Mouse (Mus musculus): ENCODE data around the gene Ubxn4.

DNA sequence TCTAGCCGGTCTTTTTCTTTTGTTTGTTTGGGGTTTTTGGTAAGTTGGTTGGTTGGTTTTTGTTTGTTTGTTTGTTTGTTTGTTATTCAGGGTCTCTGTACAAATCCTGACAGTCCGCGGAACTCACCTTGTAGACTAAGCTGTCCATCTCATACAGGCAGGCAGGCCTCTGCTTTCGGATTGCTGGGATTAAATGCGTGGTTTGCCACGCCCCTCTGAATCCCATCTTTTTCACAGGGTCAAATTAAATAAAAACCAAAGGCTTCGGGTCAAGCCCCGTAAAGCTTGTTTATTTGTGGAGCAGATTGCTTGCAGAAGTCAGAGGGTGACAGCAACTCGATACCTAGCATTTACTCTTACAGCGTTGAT lies at the start of gene Ubxn4:
- TF ChIP-seq CTCF (IDR thresholded peaks at IDR 0.05; ENCODE audit: insufficient read depth, low read length) (no peak), POLR2A (IDR thresholded peaks at IDR 0.05; ENCODE audit: borderline replicate concordance, extremely low read depth, low read depth, low read length) (no peak)

Data from lung, adult 2 months (tissue).